Mouse (Mus musculus) thymus, adult 2 months (tissue): Measurements from ENCODE around the gene Nucks1. TPM values are rescaled to one million over a fixed set of nuclear protein-coding genes. Genes with fewer than 3 reads are reported as not detected.
A peak's percentile ranks its signal among the peaks of the same experiment; 100 is the strongest.

Source experiments
- DNase-seq: peaks from one replicate; pipeline ENCODE4 v3.0.0; 2021
- H3K27ac ChIP-seq: fragments of 200-500 bp; 2 replicates; pipeline ENCODE4 v1.5.1; 2012; ENCODE audit warnings: low read length, control low read depth; ENCODE audit not compliant: control insufficient read depth, insufficient read depth
- H3K27me3 ChIP-seq: fragments of 200-500 bp; 2 replicates; pipeline ENCODE4 v1.6.1; 2012; ENCODE audit warnings: mild to moderate bottlenecking, low read length, moderate library complexity, mixed read lengths; ENCODE audit not compliant: control insufficient read depth, insufficient read depth
- H3K36me3 ChIP-seq: fragments of 200-500 bp; 2 replicates; pipeline ENCODE4 v1.6.1; 2012; ENCODE audit warnings: mild to moderate bottlenecking, low read length, moderate library complexity; ENCODE audit not compliant: control insufficient read depth, insufficient read depth
- H3K4me1 ChIP-seq: fragments of 200-500 bp; replicated peaks from 2 replicates; pipeline ENCODE4 v1.6.1; 2012; ENCODE audit warnings: low read length; ENCODE audit not compliant: control insufficient read depth, insufficient read depth
- H3K4me3 ChIP-seq: fragments of 200-500 bp; 2 replicates; pipeline ENCODE4 v1.5.1; 2012; ENCODE audit warnings: mild to moderate bottlenecking, low read length, control low read depth, moderate library complexity; ENCODE audit not compliant: control insufficient read depth, insufficient read depth
- CTCF ChIP-seq: fragments of 200-500 bp; IDR thresholded peaks from 2 replicates; pipeline ENCODE4 v1.5.1; 2012; ENCODE audit warnings: mild to moderate bottlenecking, control low read depth, low read length, moderate library complexity, borderline replicate concordance; ENCODE audit not compliant: control insufficient read depth, poor library complexity, insufficient read depth; ENCODE audit errors: extremely low read depth
- POLR2A ChIP-seq: fragments of 200-500 bp; IDR thresholded peaks from 2 replicates; pipeline ENCODE4 v1.6.1; 2012; ENCODE audit warnings: mild to moderate bottlenecking, low read length, control low read depth, moderate library complexity; ENCODE audit not compliant: control insufficient read depth, poor library complexity, insufficient read depth; ENCODE audit errors: extremely low read depth
- WGBS: fragments of 180-500 bp; shearing (Covaris S2); methylation state at CpG from one replicate; pipeline ENCODE4 v1.1.7; 2018; 5-methylcytosine and 5-hydroxymethylcytosine counted together
- polyA plus RNA-seq: library from polyadenylated mRNA; depleted of rRNA; stranded (reverse); fragments of >200 nt; gene quantifications from 2 replicates; pipeline ENCODE4 v1.2.3, GENCODE M21; 2012; rRNA removed

The Nucks1 gene
- polyA plus RNA-seq, 1 experiment: 16.6 TPM

GRCm38 (mm10) chr1:131980471-131980870 lies 70.1 kb downstream of the Nucks1 start:
- 92% methylated on average over 2 of the region's 2 CpGs for WGBS
- H3K27me3 ChIP-seq: no peaks in the 10 kb centered on the region
- no peak overlapping the region for H3K27ac ChIP-seq
- no peak for TF ChIP-seq POLR2A
- TF ChIP-seq CTCF: no peak
- H3K4me3 ChIP-seq: no peak overlapping the region
- DNase-seq: no peak
- no peaks in the 10 kb centered on the region for H3K4me1 ChIP-seq
- H3K36me3 ChIP-seq: no peaks in the 10 kb centered on the region

GRCm38 (mm10) chr1:131981378-131982013 lies 71.2 kb downstream of the Nucks1 start:
- WGBS: 61% methylated on average over 12 of the region's 12 CpGs
- Histone ChIP-seq H3K27me3 (no peaks in the 10 kb centered on the region), H3K27ac (no peak overlapping the region), H3K4me3 (no peak overlapping the region), H3K36me3 (no peaks in the 10 kb centered on the region), H3K4me1 (no peaks in the 10 kb centered on the region)
- peak; percentile 80 for DNase-seq
- TF ChIP-seq POLR2A (no peak), CTCF (peak; percentile 85; the same call in 1 of the 2 replicates)

- 7% methylated on average over 5 of the region's 5 CpGs for WGBS
- H3K4me1 ChIP-seq: no peaks in the 10 kb centered on the region
- no peaks in the 10 kb centered on the region for H3K36me3 ChIP-seq
- no peaks in the 10 kb centered on the region for H3K27me3 ChIP-seq
- H3K4me3 ChIP-seq: no peak overlapping the region
- DNase-seq: peak; percentile 88
- H3K27ac ChIP-seq: no peak overlapping the region
- no peak for TF ChIP-seq POLR2A
- TF ChIP-seq CTCF: peak; percentile 80; the same call in 1 of the 2 replicates
These were observed 72.6 kb downstream of the Nucks1 start for GRCm38 (mm10) chr1:131982907-131983306.

DNA sequence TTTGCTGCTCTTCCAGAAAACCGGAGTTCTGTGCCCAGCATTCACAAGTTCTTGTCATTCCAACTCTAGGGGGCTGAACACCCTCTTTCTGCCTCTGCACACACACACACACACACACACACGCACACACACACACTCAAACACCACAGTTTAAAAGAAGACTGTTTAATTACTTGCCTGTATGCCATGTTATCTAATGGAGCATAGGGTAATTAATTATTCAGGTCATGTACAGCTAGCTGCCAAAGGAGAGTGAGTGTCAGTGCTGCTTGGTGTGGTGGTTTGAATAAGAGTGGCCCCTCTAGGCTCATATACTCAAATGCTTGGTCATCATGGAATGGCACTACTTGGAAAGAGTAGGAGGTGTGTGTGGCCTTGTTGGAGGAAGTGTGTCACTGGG lies 73.5 kb downstream of the Nucks1 start:
- no peaks in the 10 kb centered on the region for H3K27me3 ChIP-seq
- no peak for DNase-seq
- H3K4me3 ChIP-seq: no peak overlapping the region
- TF ChIP-seq CTCF (no peak), POLR2A (no peak)
- 91% methylated on average over 2 of the region's 2 CpGs for WGBS
- H3K36me3 ChIP-seq: no peaks in the 10 kb centered on the region
- no peaks in the 10 kb centered on the region for H3K4me1 ChIP-seq
- H3K27ac ChIP-seq: no peak overlapping the region

Other genes with a start within 250 kb of the Nucks1 start
- gene Rab7b, start 221.8 kb upstream of the Nucks1 start, polyA plus RNA-seq: 4.7 and 8.0 TPM in 2 replicates
- gene Slc26a9, start 166.5 kb upstream of the Nucks1 start, polyA plus RNA-seq: 0.99 and 1.1 TPM in 2 replicates
- gene Pm20d1, start 113.2 kb upstream of the Nucks1 start, polyA plus RNA-seq: 1.3 TPM in 2 replicates
- 64.7 and 73.5 TPM in 2 replicates for gene Slc41a1, start 83.0 kb upstream of the Nucks1 start, polyA plus RNA-seq
- 42.3 and 49.6 TPM in 2 replicates for gene Rab29, start 43.3 kb upstream of the Nucks1 start, polyA plus RNA-seq
- gene Slc45a3, start 52.4 kb downstream of the Nucks1 start, polyA plus RNA-seq: 6.4 and 7.1 TPM in 2 replicates
- 82.3 and 101 TPM in 2 replicates for gene Elk4, start 97.1 kb downstream of the Nucks1 start, polyA plus RNA-seq
- 5.6 and 5.8 TPM in 2 replicates for gene Mfsd4a, start 157.5 kb downstream of the Nucks1 start, polyA plus RNA-seq
- gene Cdk18, start 229.2 kb downstream of the Nucks1 start, polyA plus RNA-seq: 7.6 and 8.6 TPM in 2 replicates